Mouse (Mus musculus): Measurements from ENCODE around the gene Anln. TPM values are rescaled to one million over a fixed set of nuclear protein-coding genes. Genes with fewer than 3 reads are reported as not detected.

Anln gene
- 35.2 and 35.3 TPM in 2 replicates for polyA plus RNA-seq (2016; fragmentation: Nextera tagmentation; extraction: Ambion mirVana)

GRCm38 (mm10) chr9:22389021-22389476, at the start of gene Anln:
Gene Anln (minus strand): TSS chr9:22389188.
- H3K9me3 ChIP-seq (replicated peaks): no peaks in the 10 kb centered on the region
- peak within 1 kb of the TSS; percentile 92 for H3K4me2 ChIP-seq
- ATAC-seq: peak; percentile 96
- H3K36me3 ChIP-seq: peaks cover 19% of the 10 kb centered on the region
- H3K27ac ChIP-seq: peak within 1 kb of the TSS; percentile 98
- H3K4me1 ChIP-seq: peaks cover 48% of the 10 kb centered on the region
- WGBS (ENCODE audit: insufficient replicate concordance): under 1% methylated on average over 44 of the region's 44 CpGs
- no peaks in the 10 kb centered on the region for H3K27me3 ChIP-seq (replicated peaks)
- H3K9ac ChIP-seq: peak within 1 kb of the TSS; percentile 99
- peak within 1 kb of the TSS; percentile 98 for H3K4me3 ChIP-seq

- no peak overlapping the region for H3K27ac ChIP-seq
- ATAC-seq: no peak
- no peaks in the 10 kb centered on the region for H3K36me3 ChIP-seq
- 68% methylated on average over 2 of the region's 2 CpGs for WGBS (ENCODE audit: insufficient replicate concordance)
- peaks cover 16% of the 10 kb centered on the region for H3K4me1 ChIP-seq
- H3K9ac ChIP-seq: no peak overlapping the region
- H3K4me3 ChIP-seq: no peak overlapping the region
- no peak overlapping the region for H3K4me2 ChIP-seq
- H3K9me3 ChIP-seq (replicated peaks): no peaks in the 10 kb centered on the region
- no peaks in the 10 kb centered on the region for H3K27me3 ChIP-seq (replicated peaks)
These were observed 45.1 kb upstream of the Anln start for GRCm38 (mm10) chr9:22434101-22434500.

DNA sequence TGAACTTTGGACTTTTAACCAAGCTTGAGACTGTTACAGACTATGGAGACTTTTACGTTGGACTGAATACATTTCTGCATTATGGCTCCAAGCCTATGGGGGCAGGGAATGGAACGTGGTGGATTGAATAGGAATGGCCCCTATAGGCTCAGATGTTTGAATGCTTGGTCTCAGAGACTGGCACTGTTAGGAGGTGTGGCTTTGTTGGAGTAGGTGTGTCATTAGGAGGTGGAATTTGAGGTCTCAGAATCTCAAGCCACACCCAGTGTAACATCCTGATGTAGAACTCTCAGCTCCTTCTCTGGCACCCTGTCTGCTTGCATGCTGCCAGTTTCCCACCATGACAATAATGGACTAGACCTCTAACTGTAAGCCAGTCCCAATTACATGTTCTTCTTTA, 44.2 kb upstream of the Anln start:
- Histone ChIP-seq H3K27me3 (replicated peaks) (no peaks in the 10 kb centered on the region), H3K9ac (no peak overlapping the region), H3K27ac (no peak overlapping the region), H3K4me3 (no peak overlapping the region), H3K4me1 (peaks cover 25% of the 10 kb centered on the region), H3K9me3 (replicated peaks) (no peaks in the 10 kb centered on the region), H3K36me3 (no peaks in the 10 kb centered on the region), H3K4me2 (no peak overlapping the region)
- ATAC-seq: no peak
- WGBS (ENCODE audit: insufficient replicate concordance): 71% methylated on average over 2 of the region's 2 CpGs

GRCm38 (mm10) chr9:22430315-22430840, 41.4 kb upstream of the Anln start:
- no peak for ATAC-seq
- 21% methylated on average over 5 of the region's 5 CpGs for WGBS (ENCODE audit: insufficient replicate concordance)
- peaks cover 31% of the 10 kb centered on the region for H3K4me1 ChIP-seq
- no peaks in the 10 kb centered on the region for H3K9me3 ChIP-seq (replicated peaks)
- H3K27me3 ChIP-seq (replicated peaks): no peaks in the 10 kb centered on the region
- no peak overlapping the region for H3K9ac ChIP-seq
- H3K4me2 ChIP-seq: peak overlapping the region; percentile 35
- H3K27ac ChIP-seq: no peak overlapping the region
- H3K4me3 ChIP-seq: no peak overlapping the region
- H3K36me3 ChIP-seq: no peaks in the 10 kb centered on the region

DNA sequence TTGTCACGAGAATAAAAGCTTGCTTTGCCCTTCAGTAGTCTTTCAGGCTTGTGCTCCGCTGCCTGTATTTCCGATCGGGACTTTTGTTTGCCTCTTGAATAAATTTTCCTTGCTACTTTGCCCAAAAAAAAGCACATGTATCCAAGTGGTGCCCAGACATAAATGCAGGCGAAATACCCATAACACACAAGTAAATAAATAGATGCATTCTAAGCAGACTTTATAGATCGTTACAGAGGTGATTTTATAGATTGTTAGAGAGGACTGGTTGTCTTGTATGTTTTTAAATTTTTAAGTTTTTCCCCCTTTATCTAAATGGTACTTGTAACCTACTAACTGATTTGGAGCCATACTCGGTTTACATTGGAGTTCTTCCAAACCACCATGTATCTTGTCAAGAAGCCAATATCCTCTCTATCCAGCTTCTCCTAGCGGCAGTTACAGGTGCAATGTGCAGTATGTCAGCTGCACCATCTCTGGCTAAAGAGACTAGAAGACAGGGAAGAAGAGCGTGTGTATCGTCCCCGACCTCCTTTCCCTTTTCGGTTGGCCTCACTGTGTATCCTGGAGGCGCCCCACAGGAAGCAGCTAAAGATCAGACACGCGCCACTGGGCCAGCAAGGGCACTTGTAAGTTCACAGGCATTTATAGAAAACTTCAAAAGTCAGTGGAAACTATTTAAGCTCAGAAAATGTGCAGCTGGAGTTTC, 40.7 kb upstream of the Anln start:
- Histone ChIP-seq H3K27me3 (replicated peaks) (no peaks in the 10 kb centered on the region), H3K9me3 (replicated peaks) (no peaks in the 10 kb centered on the region), H3K9ac (no peak overlapping the region), H3K27ac (no peak overlapping the region), H3K36me3 (no peaks in the 10 kb centered on the region), H3K4me2 (peak overlapping the region; percentile 35), H3K4me3 (no peak overlapping the region), H3K4me1 (peaks cover 36% of the 10 kb centered on the region)
- ATAC-seq: no peak
- 56% methylated on average over 15 of the region's 15 CpGs for WGBS (ENCODE audit: insufficient replicate concordance)

DNA sequence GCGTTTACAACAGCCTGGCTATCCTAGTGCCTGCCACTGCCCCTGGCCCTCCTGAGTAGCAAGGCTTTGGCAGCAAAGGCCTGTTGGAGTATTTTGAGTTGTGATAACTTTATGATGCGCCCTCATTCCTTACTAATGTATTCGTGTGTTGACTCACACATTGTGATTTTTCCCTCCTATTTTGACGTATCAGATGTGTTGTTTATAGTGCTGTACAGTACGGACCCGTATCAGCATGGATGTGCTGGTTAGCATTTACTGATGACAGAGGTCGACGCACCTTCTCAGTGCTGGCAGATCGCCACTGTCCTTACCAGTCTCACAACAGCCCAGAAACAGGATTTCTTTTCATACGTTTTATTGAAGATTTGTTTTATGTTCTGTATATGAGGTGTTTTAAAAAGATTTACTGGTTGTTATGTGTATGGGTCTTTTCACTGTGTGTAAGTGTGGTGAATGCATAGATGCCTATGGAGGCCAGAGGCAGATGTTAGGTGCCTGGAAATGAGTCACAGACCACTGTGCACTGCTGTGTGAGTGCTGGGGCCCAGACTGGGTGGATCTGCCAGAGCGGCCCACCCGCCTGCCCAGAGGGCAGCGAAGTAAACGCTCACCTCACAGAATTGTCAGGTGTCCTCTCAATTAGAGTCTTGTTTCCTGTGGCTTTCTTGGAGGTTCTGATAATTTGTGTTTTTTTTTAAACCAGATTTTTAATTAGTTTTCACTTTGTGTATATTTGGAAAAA, 39.9 kb upstream of the Anln start:
- no peaks in the 10 kb centered on the region for H3K36me3 ChIP-seq
- 75% methylated on average over 14 of the region's 14 CpGs for WGBS (ENCODE audit: insufficient replicate concordance)
- no peaks in the 10 kb centered on the region for H3K9me3 ChIP-seq (replicated peaks)
- ATAC-seq: peak; percentile 27; the same call in 1 of the 2 replicates
- no peak overlapping the region for H3K9ac ChIP-seq
- H3K4me1 ChIP-seq: peaks cover 39% of the 10 kb centered on the region
- H3K27me3 ChIP-seq (replicated peaks): no peaks in the 10 kb centered on the region
- no peak overlapping the region for H3K4me2 ChIP-seq
- H3K27ac ChIP-seq: no peak overlapping the region
- H3K4me3 ChIP-seq: no peak overlapping the region

GRCm38 (mm10) chr9:22428028-22428665, 39.2 kb upstream of the Anln start:
- peak; percentile 46; the same call in 1 of the 2 replicates for ATAC-seq
- no peak overlapping the region for H3K4me3 ChIP-seq
- peaks cover 39% of the 10 kb centered on the region for H3K4me1 ChIP-seq
- no peak overlapping the region for H3K4me2 ChIP-seq
- no peaks in the 10 kb centered on the region for H3K9me3 ChIP-seq (replicated peaks)
- 34% methylated on average over 2 of the region's 4 CpGs for WGBS (ENCODE audit: insufficient replicate concordance)
- no peak overlapping the region for H3K27ac ChIP-seq
- H3K36me3 ChIP-seq: no peaks in the 10 kb centered on the region
- no peaks in the 10 kb centered on the region for H3K27me3 ChIP-seq (replicated peaks)
- H3K9ac ChIP-seq: no peak overlapping the region

DNA sequence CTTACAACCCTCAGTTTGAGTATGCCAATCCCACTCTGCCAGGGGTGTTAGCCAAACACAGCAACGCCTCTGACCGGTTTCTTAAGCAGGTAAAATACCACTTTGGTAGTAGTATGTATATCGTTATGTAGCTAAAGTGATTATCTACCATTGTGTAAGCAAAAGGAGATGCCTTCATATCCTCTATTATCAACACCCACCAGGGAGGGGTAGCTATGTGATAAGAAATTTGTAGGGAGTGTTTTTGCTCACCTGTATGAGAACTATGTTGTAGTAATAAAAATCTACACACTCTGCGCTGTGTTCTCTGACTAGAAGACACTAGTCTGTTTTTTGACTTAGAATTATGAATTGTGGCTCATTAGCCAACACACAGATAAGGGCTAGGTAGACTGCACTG, 35.7 kb upstream of the Anln start:
- Histone ChIP-seq H3K27me3 (replicated peaks) (no peaks in the 10 kb centered on the region), H3K4me3 (no peak overlapping the region), H3K36me3 (no peaks in the 10 kb centered on the region), H3K9me3 (replicated peaks) (no peaks in the 10 kb centered on the region), H3K4me1 (peaks cover 37% of the 10 kb centered on the region), H3K27ac (no peak overlapping the region), H3K4me2 (no peak overlapping the region), H3K9ac (no peak overlapping the region)
- ATAC-seq: no peak
- 73% methylated on average over 4 of the region's 4 CpGs for WGBS (ENCODE audit: insufficient replicate concordance)

- Histone ChIP-seq H3K27me3 (replicated peaks) (no peaks in the 10 kb centered on the region), H3K4me3 (no peak overlapping the region), H3K9me3 (replicated peaks) (no peaks in the 10 kb centered on the region), H3K4me2 (no peak overlapping the region), H3K36me3 (no peaks in the 10 kb centered on the region), H3K4me1 (peaks cover 34% of the 10 kb centered on the region), H3K9ac (no peak overlapping the region), H3K27ac (no peak overlapping the region)
- ATAC-seq: no peak
- 62% methylated on average over 10 of the region's 10 CpGs for WGBS (ENCODE audit: insufficient replicate concordance)
These were observed 35.2 kb upstream of the Anln start for GRCm38 (mm10) chr9:22424196-22424595.

DNA sequence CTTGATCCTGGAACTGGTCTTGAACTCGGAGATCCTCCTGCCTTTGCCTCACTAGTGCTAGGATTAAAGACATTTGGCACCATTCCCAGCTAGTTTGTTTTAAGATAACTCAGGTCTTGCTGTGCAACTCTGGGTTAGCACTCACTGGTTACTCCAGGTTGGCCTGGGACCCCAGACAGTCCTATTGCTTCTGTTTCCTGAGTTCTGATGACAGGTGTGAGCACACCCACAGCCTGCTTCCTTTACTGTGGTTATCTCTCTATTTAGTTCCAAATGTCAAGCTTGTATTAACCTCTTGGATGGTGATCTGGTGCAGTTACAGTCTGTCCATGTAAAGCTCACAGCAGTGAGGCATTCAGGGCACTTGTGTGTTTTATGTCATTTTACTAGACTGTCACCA, 34.5 kb upstream of the Anln start:
- Histone ChIP-seq H3K9ac (no peak overlapping the region), H3K27me3 (replicated peaks) (no peaks in the 10 kb centered on the region), H3K4me1 (peaks cover 27% of the 10 kb centered on the region), H3K9me3 (replicated peaks) (no peaks in the 10 kb centered on the region), H3K27ac (no peak overlapping the region), H3K36me3 (no peaks in the 10 kb centered on the region), H3K4me3 (no peak overlapping the region), H3K4me2 (no peak overlapping the region)
- 65% methylated on average over 1 of the region's 1 CpGs for WGBS (ENCODE audit: insufficient replicate concordance)
- no peak for ATAC-seq

DNA sequence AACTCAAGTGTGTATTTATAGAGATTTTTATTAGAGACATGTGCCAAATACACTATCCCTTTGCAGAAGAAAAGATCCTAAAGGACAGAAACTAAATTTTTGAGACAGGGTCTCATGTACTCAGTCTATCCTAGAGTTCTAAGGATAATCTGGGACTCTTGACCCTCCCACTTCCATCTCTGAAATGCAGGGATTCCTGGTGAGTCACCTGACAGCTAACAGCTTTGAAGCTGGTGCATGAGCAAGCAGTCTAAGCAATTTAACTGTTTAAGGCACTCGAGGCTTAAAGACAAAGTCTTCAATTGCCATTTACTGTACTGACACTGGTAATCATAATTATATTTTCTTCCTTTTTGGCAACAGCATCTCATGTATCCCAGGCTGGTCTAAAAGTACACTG, 33.6 kb upstream of the Anln start:
- H3K4me2 ChIP-seq: no peak overlapping the region
- H3K36me3 ChIP-seq: no peaks in the 10 kb centered on the region
- H3K9ac ChIP-seq: no peak overlapping the region
- no peaks in the 10 kb centered on the region for H3K9me3 ChIP-seq (replicated peaks)
- ATAC-seq: no peak
- H3K27ac ChIP-seq: no peak overlapping the region
- peaks cover 19% of the 10 kb centered on the region for H3K4me1 ChIP-seq
- no peaks in the 10 kb centered on the region for H3K27me3 ChIP-seq (replicated peaks)
- 54% methylated on average over 1 of the region's 1 CpGs for WGBS (ENCODE audit: insufficient replicate concordance)
- H3K4me3 ChIP-seq: no peak overlapping the region

- Histone ChIP-seq H3K27me3 (replicated peaks) (no peaks in the 10 kb centered on the region), H3K36me3 (no peaks in the 10 kb centered on the region), H3K9me3 (replicated peaks) (no peaks in the 10 kb centered on the region), H3K4me2 (no peak overlapping the region), H3K9ac (no peak overlapping the region), H3K27ac (no peak overlapping the region), H3K4me3 (no peak overlapping the region), H3K4me1 (peaks cover 19% of the 10 kb centered on the region)
- no peak for ATAC-seq
- 60% methylated on average over 7 of the region's 7 CpGs for WGBS (ENCODE audit: insufficient replicate concordance)
These were observed 31.5 kb upstream of the Anln start for GRCm38 (mm10) chr9:22420491-22420890.
